Mouse (Mus musculus): ENCODE measurements around the gene Prps1l3.

Gene Prps1l3

DNA sequence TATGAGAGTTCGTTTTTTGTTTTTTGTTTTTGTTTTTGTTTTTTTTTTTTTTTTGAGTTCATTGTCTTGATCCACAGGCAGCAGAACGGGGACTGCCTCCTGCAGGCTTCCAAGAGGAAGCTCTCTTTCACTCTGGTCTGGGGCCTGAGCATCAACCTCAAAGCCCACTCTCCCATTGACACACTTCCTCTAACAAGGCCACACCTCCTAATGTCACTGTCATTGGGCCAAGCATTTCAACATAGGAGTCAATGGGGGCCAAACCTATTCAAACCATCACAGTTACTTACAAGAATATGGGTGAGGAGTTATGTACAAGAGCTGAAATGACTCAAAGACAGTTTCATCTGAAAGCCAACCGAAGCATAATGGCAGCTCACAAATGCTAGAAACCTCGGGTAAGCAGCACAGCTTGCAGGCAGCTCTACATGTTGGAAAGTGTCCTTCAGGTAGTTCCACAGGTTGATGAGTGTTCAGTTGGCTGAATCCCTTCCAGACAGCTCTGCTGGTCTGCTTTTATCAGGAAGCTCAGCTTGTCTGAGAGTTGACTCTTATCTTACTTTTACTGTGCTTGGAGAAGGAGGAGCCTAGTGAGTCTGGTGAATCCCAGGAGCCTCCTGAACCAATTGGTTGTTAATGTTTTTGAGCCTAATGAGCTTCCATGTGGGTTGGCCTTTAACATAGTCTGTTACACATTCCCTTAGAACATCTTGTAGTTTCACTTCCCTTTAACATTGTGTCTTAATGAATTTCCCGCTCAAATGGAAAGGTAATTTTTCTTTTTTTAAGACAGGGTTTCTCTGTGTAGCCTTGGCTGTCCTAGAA is 13.7 kb downstream of the Prps1l3 start:
- no peak for DNase-seq (ENCODE audit: low spot score)

DNA sequence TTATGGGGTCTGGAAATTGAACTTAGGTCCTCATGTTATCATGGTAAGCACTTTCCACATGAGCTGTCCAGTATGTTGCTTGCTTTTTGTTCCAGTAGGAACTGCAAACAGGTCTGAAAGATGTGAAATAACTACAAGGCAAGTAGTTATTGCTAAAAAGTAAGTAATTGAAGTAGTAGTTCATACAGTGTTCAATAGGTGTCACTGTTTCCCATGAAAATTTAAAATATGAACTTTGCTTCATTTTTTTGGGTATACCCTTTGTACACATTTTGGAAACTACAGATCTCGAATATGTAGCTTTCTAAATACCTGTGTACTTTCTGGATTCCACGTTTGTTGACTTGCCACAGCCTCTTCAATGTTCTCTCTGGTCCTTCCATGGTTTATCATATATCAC is 28.4 kb downstream of the Prps1l3 start:
- DNase-seq (ENCODE audit: low spot score): no peak

DNA sequence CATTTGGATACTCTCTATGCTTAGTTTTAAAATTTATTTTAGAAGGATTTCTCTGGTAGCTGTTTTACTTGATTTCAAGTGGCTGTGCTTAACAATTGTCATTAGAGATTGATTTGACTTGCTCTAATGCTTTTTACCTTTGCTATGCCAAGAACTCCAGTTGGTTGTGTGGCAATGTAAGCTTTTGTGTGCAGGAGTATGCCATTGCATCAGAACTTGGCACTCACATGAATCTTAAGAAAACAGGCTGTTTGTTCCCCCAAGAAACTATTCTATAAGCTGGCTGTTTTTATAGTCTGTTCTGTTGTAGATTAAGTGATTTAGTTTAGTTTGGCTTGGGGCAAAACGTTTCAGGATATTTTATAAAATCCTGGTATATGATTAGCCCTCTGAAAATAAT is 45.2 kb downstream of the Prps1l3 start:
- no peak for DNase-seq (ENCODE audit: low spot score)

- no peak for DNase-seq (ENCODE audit: low spot score)
Observed at GRCm38 (mm10) chr12:57281155-57282114, 51.2 kb downstream of the Prps1l3 start.

- no peak for DNase-seq (ENCODE audit: low spot score)
Observed at GRCm38 (mm10) chr12:57285303-57286059, 55.3 kb downstream of the Prps1l3 start.
